Mouse (Mus musculus) stomach, embryonic 16.5 days (tissue): ENCODE data around the gene 4930432K21Rik. TPM values are rescaled to one million over a fixed set of nuclear protein-coding genes. Genes with fewer than 3 reads are reported as not detected.

Experiments
- ATAC-seq: fragments of 200-750 bp; cut with Nextera tagmentation; 2 replicates; pipeline ENCODE4 v1.8.0; 2017; ENCODE audit warnings: moderate number of reproducible peaks, moderate TSS enrichment; ENCODE audit not compliant: insufficient read depth, low FRiP score
- H3K27ac ChIP-seq: fragments of 300-500 bp; sonication (generic); 2 replicates; pipeline ENCODE4 v1.5.1; 2014; ENCODE audit warnings: low read length
- H3K27me3 ChIP-seq: fragments of 300-500 bp; sonication (generic); 2 replicates; pipeline ENCODE4 v1.6.1; 2014; ENCODE audit warnings: low read length, control low read depth, mixed read lengths; ENCODE audit not compliant: control insufficient read depth, insufficient read depth
- H3K36me3 ChIP-seq: fragments of 300-500 bp; sonication (generic); 2 replicates; pipeline ENCODE4 v1.6.1; 2014; ENCODE audit warnings: low read length; ENCODE audit not compliant: control insufficient read depth, insufficient read depth
- H3K4me1 ChIP-seq: fragments of 300-500 bp; sonication (generic); 2 replicates; pipeline ENCODE4 v1.6.1; 2014; ENCODE audit warnings: low read length, control low read depth, mixed read lengths; ENCODE audit not compliant: control insufficient read depth, insufficient read depth
- H3K4me2 ChIP-seq: fragments of 300-500 bp; sonication (generic); 2 replicates; pipeline ENCODE4 v1.6.1; 2014; ENCODE audit warnings: low read depth, low read length, mixed read lengths
- H3K4me3 ChIP-seq: fragments of 300-500 bp; sonication (generic); replicated peaks from 2 replicates; pipeline ENCODE4 v1.5.1; 2014; ENCODE audit warnings: mild to moderate bottlenecking, low read length
- H3K9ac ChIP-seq: fragments of 300-500 bp; sonication (generic); 2 replicates; pipeline ENCODE4 v1.6.1; 2014; ENCODE audit warnings: low read length
- H3K9me3 ChIP-seq: fragments of 300-500 bp; sonication (generic); replicated peaks from 2 replicates; pipeline ENCODE4 v1.6.1; 2016; ENCODE audit warnings: low read length, control low read depth; ENCODE audit not compliant: control insufficient read depth
- WGBS: fragments of 180-500 bp; shearing (Covaris S2); extraction: QIAGEN DNeasy Blood & Tissue Kit; methylation state at CpG from one replicate; pipeline ENCODE4 v1.1.7; 2014; 5-methylcytosine and 5-hydroxymethylcytosine counted together
- polyA plus RNA-seq: library from polyadenylated mRNA; unstranded; fragments of >200 nt; fragmentation: Nextera tagmentation; extraction: Ambion mirVana; gene quantifications from 2 replicates; pipeline ENCODE4 v1.2.1, GENCODE M21; 2015

4930432K21Rik gene
- polyA plus RNA-seq, 1 experiment from 2014 or later: 1.0 TPM

DNA sequence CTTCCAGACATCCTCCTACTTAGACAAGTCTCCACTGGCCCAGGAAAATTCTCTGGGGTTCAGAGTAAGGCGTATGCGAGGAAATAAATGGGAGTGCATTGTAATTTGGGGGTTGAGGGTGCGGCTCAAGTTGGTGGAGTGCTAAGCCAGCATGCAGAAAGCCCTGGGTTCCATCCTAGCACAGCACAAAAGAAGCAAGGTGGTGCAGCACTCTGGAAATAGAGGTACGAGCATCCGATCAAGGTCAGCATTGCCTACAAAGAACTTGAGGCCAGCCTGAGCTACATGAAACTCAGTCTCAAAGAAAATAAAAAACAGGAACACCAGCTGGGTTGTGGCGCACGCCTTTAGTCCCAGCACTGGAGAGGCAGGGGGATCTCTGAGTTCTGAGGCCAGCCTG lies 37.3 kb downstream of the 4930432K21Rik start, which contains the start of gene Nanos3:
Gene Nanos3, minus strand, starts transcription at position 101 of the 400 bp plus-strand sequence.
- peak within 1 kb of the TSS; percentile 95 for H3K9ac ChIP-seq
- no peaks in the 10 kb centered on the region for H3K36me3 ChIP-seq
- H3K27me3 ChIP-seq: no peaks in the 10 kb centered on the region
- H3K9me3 ChIP-seq: no peaks in the 10 kb centered on the region
- H3K4me1 ChIP-seq: peaks cover 37% of the 10 kb centered on the region
- ATAC-seq: no peak
- H3K4me2 ChIP-seq: peak within 1 kb of the TSS; percentile 88
- peak within 1 kb of the TSS; percentile 64; the same call in 1 of the 2 replicates for H3K27ac ChIP-seq
- peak within 1 kb of the TSS; percentile 73 for H3K4me3 ChIP-seq
- 94% methylated on average over 7 of the region's 7 CpGs for WGBS

DNA sequence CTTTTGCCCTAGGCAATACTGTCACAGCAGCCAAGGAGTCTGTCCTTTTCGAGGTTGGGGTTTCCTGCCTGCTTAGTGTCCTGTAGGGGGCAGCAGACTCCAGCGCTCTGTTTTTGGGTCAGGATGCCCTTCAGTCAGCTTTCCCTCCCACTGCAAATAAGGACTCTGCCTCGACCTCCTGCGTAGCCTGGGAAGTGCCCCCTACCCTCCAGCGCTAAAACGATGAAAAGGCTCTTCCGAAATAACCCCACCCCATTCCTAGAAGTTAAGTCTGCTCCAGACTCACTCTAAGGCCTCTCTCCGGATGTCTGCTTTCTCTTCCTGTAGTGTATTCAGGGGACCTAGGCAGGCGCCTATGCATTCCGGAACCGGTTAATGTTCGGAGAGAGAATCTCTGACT lies 38.7 kb downstream of the 4930432K21Rik start:
- peaks cover 26% of the 10 kb centered on the region for H3K4me1 ChIP-seq
- H3K27me3 ChIP-seq: no peaks in the 10 kb centered on the region
- peak overlapping the region; percentile 65 for H3K9ac ChIP-seq
- ATAC-seq: 0 out of 2 replicates have a peak, but pooled peaks have one; percentile 18
- no peaks in the 10 kb centered on the region for H3K9me3 ChIP-seq
- WGBS: 0% methylated on average over 12 of the region's 12 CpGs
- no peaks in the 10 kb centered on the region for H3K36me3 ChIP-seq
- H3K27ac ChIP-seq: peak overlapping the region; percentile 46; the same call in 1 of the 2 replicates
- peak overlapping the region; percentile 75 for H3K4me2 ChIP-seq
- H3K4me3 ChIP-seq: peak overlapping the region; percentile 41

- H3K9me3 ChIP-seq: no peaks in the 10 kb centered on the region
- peak overlapping the region; percentile 75 for H3K4me2 ChIP-seq
- H3K9ac ChIP-seq: peak overlapping the region; percentile 65
- WGBS: 6% methylated on average over 21 of the region's 21 CpGs
- peaks cover 28% of the 10 kb centered on the region for H3K4me1 ChIP-seq
- H3K27me3 ChIP-seq: no peaks in the 10 kb centered on the region
- H3K27ac ChIP-seq: peak overlapping the region; percentile 46; the same call in 1 of the 2 replicates
- H3K36me3 ChIP-seq: no peaks in the 10 kb centered on the region
- no peak for ATAC-seq
- peak overlapping the region; percentile 41 for H3K4me3 ChIP-seq
These were observed 39.4 kb downstream of the 4930432K21Rik start for GRCm38 (mm10) chr8:84187065-84187755.

GRCm38 (mm10) chr8:84188671-84189070 lies 40.8 kb downstream of the 4930432K21Rik start:
- peak overlapping the region; percentile 24; the same call in 1 of the 2 replicates for H3K27ac ChIP-seq
- H3K4me3 ChIP-seq: no peak overlapping the region
- 66% methylated on average over 10 of the region's 10 CpGs for WGBS
- ATAC-seq: no peak
- no peak overlapping the region for H3K4me2 ChIP-seq
- H3K27me3 ChIP-seq: no peaks in the 10 kb centered on the region
- peaks cover 25% of the 10 kb centered on the region for H3K4me1 ChIP-seq
- no peaks in the 10 kb centered on the region for H3K9me3 ChIP-seq
- H3K36me3 ChIP-seq: no peaks in the 10 kb centered on the region
- H3K9ac ChIP-seq: no peak overlapping the region

DNA sequence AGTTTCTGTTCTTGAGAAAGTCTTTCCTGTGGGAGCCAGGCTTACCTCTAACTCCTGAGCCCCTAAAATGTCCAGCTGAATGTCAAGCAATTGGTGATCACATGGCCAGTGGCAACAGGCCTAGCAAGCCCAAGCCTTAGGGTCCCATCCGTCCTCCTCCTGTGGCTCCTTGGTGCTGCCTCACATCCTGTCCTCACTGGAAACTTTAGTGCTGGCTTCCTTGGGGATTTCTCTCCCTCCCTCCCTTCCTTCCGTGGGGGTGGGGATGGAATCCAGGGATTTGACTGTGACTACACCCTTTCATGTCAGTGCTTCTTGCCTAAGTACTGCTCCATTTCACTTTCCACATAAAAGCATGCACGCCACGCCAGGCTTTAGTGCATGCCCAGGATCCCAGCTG lies 41.8 kb downstream of the 4930432K21Rik start:
- H3K4me1 ChIP-seq: peaks cover 19% of the 10 kb centered on the region
- H3K4me3 ChIP-seq: no peak overlapping the region
- H3K9me3 ChIP-seq: no peaks in the 10 kb centered on the region
- no peaks in the 10 kb centered on the region for H3K27me3 ChIP-seq
- no peak overlapping the region for H3K27ac ChIP-seq
- WGBS: 57% methylated on average over 4 of the region's 4 CpGs
- ATAC-seq: no peak
- H3K4me2 ChIP-seq: no peak overlapping the region
- no peaks in the 10 kb centered on the region for H3K36me3 ChIP-seq
- 0 out of 2 replicates have a peak overlapping the region, but pooled peaks have one; percentile 41 for H3K9ac ChIP-seq

GRCm38 (mm10) chr8:84190191-84190867 lies 42.5 kb downstream of the 4930432K21Rik start:
- H3K4me2 ChIP-seq: no peak overlapping the region
- H3K4me3 ChIP-seq: no peak overlapping the region
- H3K9me3 ChIP-seq: no peaks in the 10 kb centered on the region
- no peak for ATAC-seq
- H3K9ac ChIP-seq: no peak overlapping the region
- no peaks in the 10 kb centered on the region for H3K36me3 ChIP-seq
- no peaks in the 10 kb centered on the region for H3K27me3 ChIP-seq
- 89% methylated on average over 7 of the region's 7 CpGs for WGBS
- peaks cover 18% of the 10 kb centered on the region for H3K4me1 ChIP-seq
- H3K27ac ChIP-seq: no peak overlapping the region; the same call in 1 of the 2 replicates

DNA sequence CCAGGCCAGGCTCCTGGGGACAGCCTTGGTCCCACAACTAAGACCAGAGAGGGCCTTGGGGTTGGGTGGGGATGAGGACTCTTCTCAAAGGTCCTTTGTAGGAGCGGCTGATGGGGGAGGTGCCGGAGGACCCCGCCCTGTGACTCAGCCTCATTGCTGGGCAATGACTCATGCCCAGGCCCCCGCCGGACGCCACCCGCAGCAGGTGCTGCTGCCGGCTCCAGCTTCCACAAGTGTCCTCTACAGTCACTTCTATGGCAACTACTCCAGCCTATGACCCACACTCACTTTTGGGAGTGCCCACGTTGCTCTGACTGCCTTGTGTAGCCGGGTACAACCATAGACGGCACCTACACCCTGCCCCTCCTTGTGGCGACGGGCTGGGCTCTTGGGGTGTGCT lies 44.2 kb downstream of the 4930432K21Rik start:
- peak; percentile 86 for ATAC-seq

GRCm38 (mm10) chr8:84192555-84192954 lies 44.7 kb downstream of the 4930432K21Rik start:
- Histone ChIP-seq H3K4me2 (peak overlapping the region; percentile 61), H3K9me3 (no peaks in the 10 kb centered on the region), H3K4me3 (peak overlapping the region; percentile 30), H3K9ac (peak overlapping the region; percentile 61), H3K27ac (peak overlapping the region; percentile 93), H3K36me3 (no peaks in the 10 kb centered on the region), H3K4me1 (peaks cover 21% of the 10 kb centered on the region), H3K27me3 (no peaks in the 10 kb centered on the region)
- 3% methylated on average over 33 of the region's 33 CpGs for WGBS
- peak; percentile 73 for ATAC-seq

More for the DNA sequence above, 44.2 kb downstream of the 4930432K21Rik start:
- no peaks in the 10 kb centered on the region for H3K36me3 ChIP-seq
- peak overlapping the region; percentile 61 for H3K9ac ChIP-seq
- peak overlapping the region; percentile 30 for H3K4me3 ChIP-seq
- no peaks in the 10 kb centered on the region for H3K27me3 ChIP-seq
- peaks cover 18% of the 10 kb centered on the region for H3K4me1 ChIP-seq
- H3K9me3 ChIP-seq: no peaks in the 10 kb centered on the region
- peak overlapping the region; percentile 61 for H3K4me2 ChIP-seq
- peak overlapping the region; percentile 93 for H3K27ac ChIP-seq
- 22% methylated on average over 13 of the region's 13 CpGs for WGBS

GRCm38 (mm10) chr8:84193161-84193560 lies 45.3 kb downstream of the 4930432K21Rik start:
- H3K4me1 ChIP-seq: peaks cover 27% of the 10 kb centered on the region
- no peaks in the 10 kb centered on the region for H3K9me3 ChIP-seq
- H3K9ac ChIP-seq: no peak overlapping the region
- no peak for ATAC-seq
- 73% methylated on average over 4 of the region's 4 CpGs for whole genome bisulfite sequencing
- no peaks in the 10 kb centered on the region for H3K27me3 ChIP-seq
- H3K4me3 ChIP-seq: no peak overlapping the region
- H3K36me3 ChIP-seq: no peaks in the 10 kb centered on the region
- peak overlapping the region; percentile 93 for H3K27ac ChIP-seq
- no peak overlapping the region for H3K4me2 ChIP-seq
